Mouse (Mus musculus): Measurements from ENCODE around the gene Vmn1r118. TPM values are rescaled to one million over a fixed set of nuclear protein-coding genes. Genes with fewer than 3 reads are reported as not detected.
"Not testable (repeated sequence)": the region's sequence is repeated elsewhere in the genome, so short reads cannot be mapped to it uniquely, and the experiment has no call there.

The Vmn1r118 gene
- not detected in 2 replicates for polyA plus RNA-seq (2012; ENCODE audit: insufficient read depth, low replicate concordance)

- H3K4me1 ChIP-seq; H3K27me3 ChIP-seq (replicated peaks); H3K4me3 ChIP-seq (replicated peaks); H3K9me3 ChIP-seq; H3K36me3 ChIP-seq (replicated peaks; ENCODE audit: low read length): not testable (repeated sequence)
Observed at GRCm38 (mm10) chr7:20912247-20912646, at the start of gene Vmn1r118. Vmn1r118 (minus strand) TSS chr7:20912347.

- H3K36me3 ChIP-seq (replicated peaks; ENCODE audit: low read length); H3K27me3 ChIP-seq (replicated peaks); H3K9me3 ChIP-seq; H3K4me1 ChIP-seq; H3K4me3 ChIP-seq (replicated peaks): not testable (repeated sequence)
Observed at GRCm38 (mm10) chr7:20884021-20884420, 28.1 kb downstream of the Vmn1r118 start, which contains the start of gene Vmn1r117. Vmn1r117 (minus strand) TSS chr7:20884121.

- not testable (repeated sequence) for H3K9me3 ChIP-seq; H3K27me3 ChIP-seq (replicated peaks); H3K36me3 ChIP-seq (replicated peaks; ENCODE audit: low read length); H3K4me1 ChIP-seq; H3K4me3 ChIP-seq (replicated peaks)
Observed at GRCm38 (mm10) chr7:20871956-20872355, 40.2 kb downstream of the Vmn1r118 start, which contains the start of gene Vmn1r116. Vmn1r116 (plus strand) TSS chr7:20872256.

Other genes starting within 250 kb of the Vmn1r118 start
- not detected in 2 replicates for gene Vmn1r107, start 243.4 kb downstream of the Vmn1r118 start, polyA plus RNA-seq (2012; ENCODE audit: insufficient read depth, low replicate concordance)
- not detected in 2 replicates for gene Vmn1r111, start 209.1 kb downstream of the Vmn1r118 start, polyA plus RNA-seq (2012; ENCODE audit: insufficient read depth, low replicate concordance)
- not detected in 2 replicates for gene Gm10668, start 181.7 kb downstream of the Vmn1r118 start, polyA plus RNA-seq (2012; ENCODE audit: insufficient read depth, low replicate concordance)
- gene Vmn1r112, start 141.2 kb downstream of the Vmn1r118 start, polyA plus RNA-seq (2012; ENCODE audit: insufficient read depth, low replicate concordance), result not detected in 2 replicates
- gene Vmn1r113, start 125.1 kb downstream of the Vmn1r118 start, polyA plus RNA-seq (2012; ENCODE audit: insufficient read depth, low replicate concordance), result not detected in 2 replicates
- not detected in 2 replicates for gene Vmn1r114, start 100.2 kb downstream of the Vmn1r118 start, polyA plus RNA-seq (2012; ENCODE audit: insufficient read depth, low replicate concordance)
- not detected in 2 replicates for gene Vmn1r115, start 67.4 kb downstream of the Vmn1r118 start, polyA plus RNA-seq (2012; ENCODE audit: insufficient read depth, low replicate concordance)
- gene Vmn1r116, start 40.1 kb downstream of the Vmn1r118 start, polyA plus RNA-seq (2012; ENCODE audit: insufficient read depth, low replicate concordance), result not detected in 2 replicates
- gene Vmn1r117, start 28.2 kb downstream of the Vmn1r118 start, polyA plus RNA-seq (2012; ENCODE audit: insufficient read depth, low replicate concordance), result not detected in 2 replicates
- not detected in 2 replicates for gene Vmn1r119, start 100.1 kb upstream of the Vmn1r118 start, polyA plus RNA-seq (2012; ENCODE audit: insufficient read depth, low replicate concordance)
- gene Vmn1r120, start 141.4 kb upstream of the Vmn1r118 start, polyA plus RNA-seq (2012; ENCODE audit: insufficient read depth, low replicate concordance), result not detected in 2 replicates
- gene Vmn1r121, start 186.2 kb upstream of the Vmn1r118 start, polyA plus RNA-seq (2012; ENCODE audit: insufficient read depth, low replicate concordance), result not detected in 2 replicates
- not detected in 2 replicates for gene Vmn1r122, start 221.8 kb upstream of the Vmn1r118 start, polyA plus RNA-seq (2012; ENCODE audit: insufficient read depth, low replicate concordance)
- not detected in 2 replicates for gene Vmn1r123, start 249.8 kb upstream of the Vmn1r118 start, polyA plus RNA-seq (2012; ENCODE audit: insufficient read depth, low replicate concordance)